In genomic region chr19:36926553-36927236, GRCm38 (mm10) we compare ENCODE assay signal across 8 mouse cellular contexts. TPM values are rescaled to one million over a fixed set of nuclear protein-coding genes. Genes with fewer than 3 reads are reported as not detected.
A peak's percentile ranks its signal among the peaks of the same experiment; 100 is the strongest.
DNase-seq lines count a peak whose midpoint lies in the region; ATAC-seq lines count a peak whose summit lies in the region.

No protein-coding gene starts in this region.

- H3K9me3 ChIP-seq in kidney, embryonic 15.5 days (replicated peaks) = no peaks in the 10 kb centered on the region

- no peak for DNase-seq in kidney, postnatal 25 days
- peak; percentile 9 for DNase-seq in NIH3T3 (ENCODE audit: low read depth)
- DNase-seq in adrenal gland, adult 8-10 months = no peak
- no peak for DNase-seq in layer of hippocampus, adult 8-10 months (ENCODE audit: low spot score in 2 of 2)
- DNase-seq in testis, postnatal 10 days (ENCODE audit: low spot score) = no peak

- no peaks in the 10 kb centered on the region for H3K36me3 ChIP-seq in kidney, embryonic 15.5 days

- no peaks in the 10 kb centered on the region for H3K27me3 ChIP-seq in kidney, embryonic 15.5 days

- peak overlapping the region; percentile 98 for H3K4me3 ChIP-seq in kidney, embryonic 15.5 days (replicated peaks)

- peaks cover 16% of the 10 kb centered on the region for H3K4me1 ChIP-seq in kidney, embryonic 15.5 days

- peak overlapping the region; percentile 95 for H3K9ac ChIP-seq in kidney, embryonic 15.5 days

- H3K27ac ChIP-seq in kidney, embryonic 15.5 days = peak overlapping the region; percentile 96

- H3K4me2 ChIP-seq in kidney, embryonic 15.5 days = peak overlapping the region; percentile 70

- 2% methylated on average over 26 of the region's 26 CpGs for WGBS in kidney, embryonic 15.5 days

- ATAC-seq in kidney, embryonic 15.5 days (replicated peaks; ENCODE audit: low FRiP score) = no peak
- peak; percentile 9; the same call in 1 of the 2 replicates for ATAC-seq in granulocyte monocyte progenitor cell, adult 5-6 weeks (replicated peaks; ENCODE audit: poor library complexity, severe bottlenecking)
- peak; percentile 30 for ATAC-seq in megakaryocyte progenitor cell, adult 5-6 weeks (replicated peaks; ENCODE audit: poor library complexity)

RNA-seq across cellular contexts. Expression of gene Btaf1, which starts 0.8 kb away (rescaled TPM):
- polyA plus RNA-seq in kidney, embryonic 15.5 days (2015; fragmentation: Nextera tagmentation; extraction: Ambion mirVana) = 11.0 and 11.1 TPM in 2 replicates
- 32.5 and 42.8 TPM in 2 replicates for total RNA-seq in granulocyte monocyte progenitor cell, adult 5-6 weeks (2014; fragmentation: Nextera tagmentation)
- 56.7 and 60.8 TPM in 2 replicates for total RNA-seq in granulocyte monocyte progenitor cell, adult 5-6 weeks (2017)
- 39.9 and 45.4 TPM in 2 replicates for total RNA-seq in megakaryocyte progenitor cell, adult 5-6 weeks (2015)
- 51.6 and 71.5 TPM in 2 replicates for total RNA-seq in megakaryocyte progenitor cell, adult 5-6 weeks (2017)
- total RNA-seq in adrenal gland, adult 8-10 months (2022) = 10 to 100 TPM; 20.8 to 28.6 (median 27.2) TPM
- total RNA-seq in layer of hippocampus, adult 8-10 months (2022) = 10 to 100 TPM; 21.4 to 34.2 (median 25.7) TPM

RNA-seq across cellular contexts. Expression of gene Fgfbp3, which starts 7.3 kb away (rescaled TPM):
- 6.7 and 7.2 TPM in 2 replicates for polyA plus RNA-seq in kidney, embryonic 15.5 days (2015; fragmentation: Nextera tagmentation; extraction: Ambion mirVana)
- total RNA-seq in granulocyte monocyte progenitor cell, adult 5-6 weeks (2014; fragmentation: Nextera tagmentation) = 1.7 TPM in 1 of 2 replicates, not detected in the other
- 0.60 and 1.1 TPM in 2 replicates for total RNA-seq in granulocyte monocyte progenitor cell, adult 5-6 weeks (2017)
- 2.0 and 3.6 TPM in 2 replicates for total RNA-seq in megakaryocyte progenitor cell, adult 5-6 weeks (2015)
- 0.58 and 2.0 TPM in 2 replicates for total RNA-seq in megakaryocyte progenitor cell, adult 5-6 weeks (2017)
- total RNA-seq in adrenal gland, adult 8-10 months (2022) = 1 to 10 TPM; 4.2 to 6.3 (median 5.3) TPM
- total RNA-seq in layer of hippocampus, adult 8-10 months (2022) = 1 to 10 TPM; 6.0 to 8.2 (median 6.4) TPM
